Mouse (Mus musculus): ENCODE results near the gene Ick.

GRCm38 (mm10) chr9:78139463-78139862 is 30.5 kb downstream of the Ick start:
- TF ChIP-seq MYOG (IDR thresholded peaks at IDR 0.05; ENCODE audit: control insufficient read depth in 1 of 3, insufficient read depth in 1 of 3, insufficient read length in 2 of 3, low read depth in 2 of 3): no peak
- TF ChIP-seq MAX (IDR thresholded peaks at IDR 0.05; ENCODE audit: low read depth): no peak
- peak; percentile 56; the same call in 1 of the 2 replicates for TF ChIP-seq CEBPB (IDR thresholded peaks at IDR 0.05; ENCODE audit: insufficient read depth, poor library complexity, severe bottlenecking)
- TF ChIP-seq POLR2A (IDR thresholded peaks at IDR 0.05; ENCODE audit: insufficient read length, low read depth): no peak
- no peak for TF ChIP-seq MYOD1 (IDR thresholded peaks at IDR 0.05; ENCODE audit: control insufficient read depth in 1 of 3, insufficient read length in 2 of 3, low read depth in 2 of 3)
- no peak for TF ChIP-seq POLR2AphosphoS2 (IDR thresholded peaks at IDR 0.05; ENCODE audit: insufficient read length, low read depth)
- no peak for TF ChIP-seq SRF (IDR thresholded peaks at IDR 0.05; ENCODE audit: control insufficient read depth, insufficient read length, low read depth)
- TF ChIP-seq E2F4 (IDR thresholded peaks at IDR 0.05; ENCODE audit: insufficient read depth): no peak

All from myocyte (in vitro differentiated cells).